Mouse (Mus musculus) 416B (cell line): ENCODE measurements at regions not wholly inside any gene's neighbourhood (a gene's known extent, or its start where the extent isn't known, plus 50 kb on each side); places are given as distances from the start of the nearest gene placed in this dataset.
"Not testable (repeated sequence)": the region's sequence is repeated elsewhere in the genome, so short reads cannot be mapped to it uniquely, and the experiment has no call there.

ENCODE experiments used
- DNase-seq: peaks from one replicate; pipeline ENCODE4 v3.0.0; 2011; ENCODE audit warnings: low read depth

GRCm38 (mm10) chr5:118459391-118459792 lies 101.1 kb upstream of the Med13l start:
- DNase-seq, result no peak

GRCm38 (mm10) chr5:118461967-118462366 lies 98.5 kb upstream of the Med13l start:
- DNase-seq, result no peak

GRCm38 (mm10) chr5:118464931-118465801 lies 95.3 kb upstream of the Med13l start:
- DNase-seq, result peak; percentile 54

- peak; percentile 79 for DNase-seq
Observed at GRCm38 (mm10) chr5:118465991-118466750, 94.3 kb upstream of the Med13l start.

- DNase-seq, result no peak
Observed at GRCm38 (mm10) chr5:118468739-118469138, 91.7 kb upstream of the Med13l start.

GRCm38 (mm10) chr5:118471569-118471968 lies 88.9 kb upstream of the Med13l start:
- no peak for DNase-seq

GRCm38 (mm10) chr5:118472291-118472690 lies 88.2 kb upstream of the Med13l start:
- DNase-seq, result no peak

GRCm38 (mm10) chr5:118473128-118473730 lies 87.2 kb upstream of the Med13l start:
- no peak for DNase-seq

- DNase-seq, result peak; percentile 82
Observed at GRCm38 (mm10) chr5:118476597-118476996, 83.9 kb upstream of the Med13l start.

- no peak for DNase-seq
Observed at GRCm38 (mm10) chr5:118477131-118478119, 83.1 kb upstream of the Med13l start.

GRCm38 (mm10) chr5:118478120-118478768 lies 82.2 kb upstream of the Med13l start:
- DNase-seq, result peak; percentile 98

- DNase-seq, result peak; percentile 87
Observed at GRCm38 (mm10) chr5:118480000-118480399, 80.5 kb upstream of the Med13l start.

GRCm38 (mm10) chr5:118480965-118481793 lies 79.3 kb upstream of the Med13l start:
- DNase-seq, result no peak

- DNase-seq, result no peak
Observed at GRCm38 (mm10) chr5:118481794-118482049, 78.8 kb upstream of the Med13l start.

- no peak for DNase-seq
Observed at GRCm38 (mm10) chr5:118482598-118482997, 77.9 kb upstream of the Med13l start.

GRCm38 (mm10) chr5:118483001-118483400 lies 77.5 kb upstream of the Med13l start:
- DNase-seq, result peak; percentile 44

GRCm38 (mm10) chr5:118483532-118483931 lies 76.9 kb upstream of the Med13l start:
- peak; percentile 85 for DNase-seq

- DNase-seq, result no peak
Observed at GRCm38 (mm10) chr5:118485191-118485590, 75.3 kb upstream of the Med13l start.

GRCm38 (mm10) chr5:118492522-118492921 lies 68.0 kb upstream of the Med13l start:
- not testable (repeated sequence) for DNase-seq
